Comparison of ENCODE assay signal across 11 mouse cellular contexts in the genomic region with DNA sequence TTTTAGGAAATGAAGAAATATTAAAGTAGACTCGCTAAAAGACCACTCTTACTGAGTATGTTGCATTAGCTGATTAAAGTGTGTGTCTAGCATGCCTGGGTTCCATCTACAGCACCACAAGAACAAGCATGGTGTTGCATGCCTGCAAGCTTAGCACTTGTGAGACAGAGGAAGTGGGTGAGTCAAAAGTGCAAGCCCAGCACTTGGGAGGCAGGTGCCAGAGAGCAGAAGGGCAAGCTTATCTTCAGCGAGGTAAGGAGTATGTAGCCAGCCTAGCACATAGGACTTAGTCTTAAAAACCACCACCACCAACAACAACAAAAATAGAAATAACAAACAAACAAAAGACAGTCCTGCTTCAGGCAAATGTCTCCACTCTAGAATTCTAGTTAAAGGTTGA.
DNase-seq lines count a peak whose midpoint lies in the region; ATAC-seq and TF ChIP-seq lines count a peak whose summit lies in the region.
"Had no signal": no experiment of that assay in that cellular context is flagged by ENCODE, and none has a peak within 500 bp of the region (broad histone marks: within the 10 kb centered on the region; RNA-seq: fewer than 3 reads in every experiment).

No protein-coding gene starts in this region.

- no peak for ATAC-seq in hindbrain, embryonic 14.5 days (ENCODE audit: low FRiP score)
- ATAC-seq: forebrain, embryonic 14.5 days had no signal

- peak overlapping the region; percentile 35; the same call in 1 of the 2 replicates for H3K27ac ChIP-seq in gastrocnemius, adult 2 months
- peak overlapping the region; percentile 44; the same call in 1 of the 2 replicates for H3K27ac ChIP-seq in limb, embryonic 10.5 days
- H3K27ac ChIP-seq in hindbrain, embryonic 14.5 days, result no peak overlapping the region
- H3K27ac ChIP-seq: kidney, embryonic 15.5 days had no signal

- intact Hi-C loops in gastrocnemius, adult 2 months (cut with DNase I), result no loop called here

- no peak for TF ChIP-seq CTCF in gastrocnemius, adult 2 months (IDR thresholded peaks at IDR 0.05)

- no peak overlapping the region for H3K4me2 ChIP-seq in hindbrain, embryonic 14.5 days (replicated peaks)
- H3K4me2 ChIP-seq: kidney, embryonic 15.5 days; midbrain, embryonic 11.5 days had no signal

- WGBS in limb, embryonic 10.5 days, result 67% methylated on average over 2 of the region's 2 CpGs
- 75% methylated on average over 2 of the region's 2 CpGs for WGBS in hindbrain, embryonic 14.5 days

- peaks cover 13% of the 10 kb centered on the region for H3K4me1 ChIP-seq in limb, embryonic 10.5 days
- H3K4me1 ChIP-seq in hindbrain, embryonic 14.5 days (replicated peaks; ENCODE audit: control insufficient read depth, insufficient read depth, low read length), result no peaks in the 10 kb centered on the region
- H3K4me1 ChIP-seq: kidney, embryonic 15.5 days had no signal

- no peak overlapping the region for H3K4me3 ChIP-seq in gastrocnemius, adult 2 months
- no peak overlapping the region for H3K4me3 ChIP-seq in limb, embryonic 10.5 days
- no peak overlapping the region for H3K4me3 ChIP-seq in hindbrain, embryonic 14.5 days (replicated peaks; ENCODE audit: low read length)
- H3K4me3 ChIP-seq: kidney, embryonic 15.5 days had no signal

- no peak overlapping the region for H3K9ac ChIP-seq in hindbrain, embryonic 14.5 days
- H3K9ac ChIP-seq: kidney, embryonic 15.5 days had no signal

- H3K27me3 ChIP-seq in limb, embryonic 10.5 days (ENCODE audit: low read depth, poor library complexity, severe bottlenecking), result no peaks in the 10 kb centered on the region
- H3K27me3 ChIP-seq in hindbrain, embryonic 14.5 days (ENCODE audit: control insufficient read depth, insufficient read depth, low read length), result no peaks in the 10 kb centered on the region
- H3K27me3 ChIP-seq: kidney, embryonic 15.5 days had no signal

- H3K9me3 ChIP-seq in limb, embryonic 10.5 days (replicated peaks), result no peaks in the 10 kb centered on the region
- no peaks in the 10 kb centered on the region for H3K9me3 ChIP-seq in hindbrain, embryonic 14.5 days (ENCODE audit: control insufficient read depth, low read length)
- H3K9me3 ChIP-seq: kidney, embryonic 15.5 days had no signal

- no peak for DNase-seq in gastrocnemius, adult 2 months
- no peak for DNase-seq in gastrocnemius, postnatal 10 days
- peak; percentile 65 for DNase-seq in CD4-positive helper T cell, adult 2 months (ENCODE audit: low read depth, low spot score)
- no peak for DNase-seq in limb, embryonic 10.5 days (ENCODE audit: low spot score)
- DNase-seq in naive thymus-derived CD4-positive, alpha-beta T cell, adult 2 months (ENCODE audit: low read depth), result peak; percentile 61
- DNase-seq in adrenal gland, postnatal 25 days, result no peak
- no peak for DNase-seq in hindbrain, embryonic 14.5 days (ENCODE audit: low spot score)
- DNase-seq in layer of hippocampus, postnatal 25 days (ENCODE audit: extremely low spot score in 1 of 2, low spot score in 1 of 2), result no peak

- H3K36me3 ChIP-seq in limb, embryonic 10.5 days, result 0 out of 2 replicates have a peak, but pooled peaks cover 3% of the 10 kb centered on the region
- H3K36me3 ChIP-seq in hindbrain, embryonic 14.5 days (replicated peaks; ENCODE audit: control insufficient read depth, insufficient read depth), result no peaks in the 10 kb centered on the region
- H3K36me3 ChIP-seq: kidney, embryonic 15.5 days had no signal

Comparison
In these comparisons a context has a peak if more than half of its experiments do, and no peak if none do; other contexts are left out.
1. DNase-seq: peak in CD4-positive helper T cell, adult 2 months (single experiment) and naive thymus-derived CD4-positive, alpha-beta T cell, adult 2 months (single experiment); none in gastrocnemius, adult 2 months (single experiment), gastrocnemius, postnatal 10 days (single experiment), limb, embryonic 10.5 days (single experiment), adrenal gland, postnatal 25 days (single experiment), hindbrain, embryonic 14.5 days (single experiment) and layer of hippocampus, postnatal 25 days (0 of 2).